Mouse (Mus musculus): ENCODE results near the gene Olfr980. TPM values are rescaled to one million over a fixed set of nuclear protein-coding genes. Genes with fewer than 3 reads are reported as not detected.
"Not testable (repeated sequence)": the region's sequence is repeated elsewhere in the genome, so short reads cannot be mapped to it uniquely, and the experiment has no call there.

Gene Olfr980
- not detected in 2 replicates for total RNA-seq (2015)
- total RNA-seq (2017), result not detected in 2 replicates

- ATAC-seq (replicated peaks; ENCODE audit: poor library complexity), result no peak
Observed at GRCm38 (mm10) chr9:40009482-40009881, at the start of gene Olfr980. TSS of gene Olfr980 (minus strand) at chr9:40009582.

GRCm38 (mm10) chr9:40050138-40050537 is 40.8 kb upstream of the Olfr980 start:
- no peak for ATAC-seq (replicated peaks; ENCODE audit: poor library complexity)

- ATAC-seq (replicated peaks; ENCODE audit: poor library complexity), result no peak
Observed at GRCm38 (mm10) chr9:40021164-40021563, 11.8 kb upstream of the Olfr980 start, which contains the start of gene Olfr981. TSS of gene Olfr981 (plus strand) at chr9:40021464.

- no peak for ATAC-seq (replicated peaks; ENCODE audit: poor library complexity)
Observed at GRCm38 (mm10) chr9:40003365-40003764, 6.0 kb downstream of the Olfr980 start, which contains the start of gene Olfr979. TSS of gene Olfr979 (minus strand) at chr9:40003465.

- ATAC-seq (replicated peaks; ENCODE audit: poor library complexity), result no peak
Observed at GRCm38 (mm10) chr9:39991813-39992212, 17.6 kb downstream of the Olfr980 start, which contains the start of gene Olfr978. TSS of gene Olfr978 (plus strand) at chr9:39992113.

GRCm38 (mm10) chr9:39976581-39977145 is 32.7 kb downstream of the Olfr980 start:
- not testable (repeated sequence) for ATAC-seq (replicated peaks; ENCODE audit: poor library complexity)

GRCm38 (mm10) chr9:39961033-39961432 is 48.3 kb downstream of the Olfr980 start, which contains the start of gene Olfr976:
TSS of gene Olfr976 (minus strand) at chr9:39961133.
- ATAC-seq (replicated peaks; ENCODE audit: poor library complexity), result not testable (repeated sequence)

Other genes starting within 250 kb of the Olfr980 start
- not detected in 2 replicates for gene Olfr968, start 226.3 kb downstream of the Olfr980 start, total RNA-seq (2015)
- not detected in 2 replicates for gene Olfr968, start 226.3 kb downstream of the Olfr980 start, total RNA-seq (2017)
- gene Olfr969, start 218.6 kb downstream of the Olfr980 start, total RNA-seq (2015), result not detected in 2 replicates
- gene Olfr969, start 218.6 kb downstream of the Olfr980 start, total RNA-seq (2017), result not detected in 2 replicates
- not detected in 2 replicates for gene Olfr970, start 200.7 kb downstream of the Olfr980 start, total RNA-seq (2015)
- gene Olfr970, start 200.7 kb downstream of the Olfr980 start, total RNA-seq (2017), result not detected in 2 replicates
- gene Olfr971, start 172.7 kb downstream of the Olfr980 start, total RNA-seq (2015), result not detected in 2 replicates
- gene Olfr971, start 172.7 kb downstream of the Olfr980 start, total RNA-seq (2017), result not detected in 2 replicates
- gene Olfr972, start 143.2 kb downstream of the Olfr980 start, total RNA-seq (2015), result not detected in 2 replicates
- not detected in 2 replicates for gene Olfr972, start 143.2 kb downstream of the Olfr980 start, total RNA-seq (2017)
- gene Olfr229, start 102.2 kb downstream of the Olfr980 start, total RNA-seq (2015), result not detected in 2 replicates
- gene Olfr229, start 102.2 kb downstream of the Olfr980 start, total RNA-seq (2017), result not detected in 2 replicates
- gene Olfr974, start 72.1 kb downstream of the Olfr980 start, total RNA-seq (2015), result not detected in 2 replicates
- not detected in 2 replicates for gene Olfr974, start 72.1 kb downstream of the Olfr980 start, total RNA-seq (2017)
- not detected in 2 replicates for gene Olfr975, start 57.5 kb downstream of the Olfr980 start, total RNA-seq (2015)
- not detected in 2 replicates for gene Olfr975, start 57.5 kb downstream of the Olfr980 start, total RNA-seq (2017)
- gene Olfr976, start 48.4 kb downstream of the Olfr980 start, total RNA-seq (2015), result not detected in 2 replicates
- gene Olfr976, start 48.4 kb downstream of the Olfr980 start, total RNA-seq (2017), result not detected in 2 replicates
- not detected in 2 replicates for gene Olfr978, start 17.5 kb downstream of the Olfr980 start, total RNA-seq (2015)
- not detected in 2 replicates for gene Olfr978, start 17.5 kb downstream of the Olfr980 start, total RNA-seq (2017)
- gene Olfr979, start 6.1 kb downstream of the Olfr980 start, total RNA-seq (2015), result not detected in 2 replicates
- gene Olfr979, start 6.1 kb downstream of the Olfr980 start, total RNA-seq (2017), result not detected in 2 replicates
- gene Olfr981, start 11.9 kb upstream of the Olfr980 start, total RNA-seq (2015), result not detected in 2 replicates
- not detected in 2 replicates for gene Olfr981, start 11.9 kb upstream of the Olfr980 start, total RNA-seq (2017)
- not detected in 2 replicates for gene Olfr982, start 64.2 kb upstream of the Olfr980 start, total RNA-seq (2015)
- not detected in 2 replicates for gene Olfr982, start 64.2 kb upstream of the Olfr980 start, total RNA-seq (2017)
- not detected in 2 replicates for gene Olfr983, start 84.0 kb upstream of the Olfr980 start, total RNA-seq (2015)
- gene Olfr983, start 84.0 kb upstream of the Olfr980 start, total RNA-seq (2017), result not detected in 2 replicates
- not detected in 2 replicates for gene Olfr984, start 104.6 kb upstream of the Olfr980 start, total RNA-seq (2015)
- gene Olfr984, start 104.6 kb upstream of the Olfr980 start, total RNA-seq (2017), result not detected in 2 replicates
- gene Olfr985, start 120.6 kb upstream of the Olfr980 start, total RNA-seq (2015), result not detected in 2 replicates
- not detected in 2 replicates for gene Olfr985, start 120.6 kb upstream of the Olfr980 start, total RNA-seq (2017)
- not detected in 2 replicates for gene Tmem225, start 138.5 kb upstream of the Olfr980 start, total RNA-seq (2015)
- not detected in 2 replicates for gene Tmem225, start 138.5 kb upstream of the Olfr980 start, total RNA-seq (2017)
- gene Olfr986, start 171.3 kb upstream of the Olfr980 start, total RNA-seq (2015), result not detected in 2 replicates
- not detected in 2 replicates for gene Olfr986, start 171.3 kb upstream of the Olfr980 start, total RNA-seq (2017)
- 3.0 and 4.6 TPM in 2 replicates for gene Zfp202, start 182.7 kb upstream of the Olfr980 start, total RNA-seq (2015)
- gene Zfp202, start 182.7 kb upstream of the Olfr980 start, total RNA-seq (2017), result 2.3 and 4.9 TPM in 2 replicates